9 mouse cellular contexts compared by ENCODE assay signal in genomic region chr19:58395785-58396603, GRCm38 (mm10). TPM values are rescaled to one million over a fixed set of nuclear protein-coding genes. Genes with fewer than 3 reads are reported as not detected.
DNase-seq lines count a peak whose midpoint lies in the region; ATAC-seq and TF ChIP-seq lines count a peak whose summit lies in the region.
"Had no signal": no experiment of that assay in that cellular context is flagged by ENCODE, and none has a peak within 500 bp of the region (broad histone marks: within the 10 kb centered on the region; RNA-seq: fewer than 3 reads in every experiment).

No protein-coding gene starts in this region.

- H3K9me3 ChIP-seq in midbrain, embryonic 12.5 days = no peaks in the 10 kb centered on the region
- no peaks in the 10 kb centered on the region for H3K9me3 ChIP-seq in midbrain, postnatal 0 days (ENCODE audit: low read length)
- H3K9me3 ChIP-seq in liver, embryonic 15.5 days (replicated peaks) = no peaks in the 10 kb centered on the region
- H3K9me3 ChIP-seq: heart, embryonic 13.5 days had no signal

- intact Hi-C loops in left cerebral cortex, postnatal 25 days (cut with DNase I) = no loop called here

- no peaks in the 10 kb centered on the region for H3K27me3 ChIP-seq in midbrain, embryonic 12.5 days
- H3K27me3 ChIP-seq in midbrain, postnatal 0 days (ENCODE audit: insufficient read depth, low read length) = no peaks in the 10 kb centered on the region
- no peaks in the 10 kb centered on the region for H3K27me3 ChIP-seq in liver, embryonic 15.5 days
- H3K27me3 ChIP-seq: heart, embryonic 13.5 days had no signal

- peak overlapping the region; percentile 61 for H3K27ac ChIP-seq in midbrain, embryonic 12.5 days (replicated peaks)
- no peak overlapping the region for H3K27ac ChIP-seq in midbrain, postnatal 0 days (ENCODE audit: low read depth, low read length)
- peak overlapping the region; percentile 78 for H3K27ac ChIP-seq in liver, embryonic 15.5 days (replicated peaks)
- H3K27ac ChIP-seq: heart, embryonic 13.5 days had no signal

- peaks cover 12% of the 10 kb centered on the region for H3K4me1 ChIP-seq in midbrain, embryonic 12.5 days
- peaks cover 4% of the 10 kb centered on the region; the same call in 1 of the 2 replicates for H3K4me1 ChIP-seq in midbrain, postnatal 0 days (ENCODE audit: insufficient read depth, low read length)
- H3K4me1 ChIP-seq in liver, embryonic 15.5 days (replicated peaks) = no peaks in the 10 kb centered on the region

- peak overlapping the region; percentile 8; the same call in 1 of the 2 replicates for H3K4me2 ChIP-seq in midbrain, embryonic 12.5 days (replicated peaks)
- no peak overlapping the region for H3K4me2 ChIP-seq in midbrain, postnatal 0 days (ENCODE audit: low read depth, low read length, poor library complexity, severe bottlenecking)
- H3K4me2 ChIP-seq in liver, embryonic 15.5 days = peak overlapping the region; percentile 39
- H3K4me2 ChIP-seq: heart, embryonic 13.5 days had no signal

- H3K4me3 ChIP-seq in midbrain, embryonic 12.5 days = no peak overlapping the region
- no peak overlapping the region for H3K4me3 ChIP-seq in midbrain, postnatal 0 days (ENCODE audit: low read depth, low read length)
- H3K4me3 ChIP-seq in liver, embryonic 15.5 days (replicated peaks) = no peak overlapping the region
- H3K4me3 ChIP-seq: heart, embryonic 13.5 days had no signal

- H3K9ac ChIP-seq in midbrain, embryonic 12.5 days (replicated peaks) = no peak overlapping the region
- H3K9ac ChIP-seq in midbrain, postnatal 0 days (replicated peaks; ENCODE audit: low read length, poor library complexity, severe bottlenecking) = no peak overlapping the region
- no peak overlapping the region for H3K9ac ChIP-seq in liver, embryonic 15.5 days
- H3K9ac ChIP-seq: heart, embryonic 13.5 days had no signal

- H3K36me3 ChIP-seq in midbrain, embryonic 12.5 days = no peaks in the 10 kb centered on the region
- no peaks in the 10 kb centered on the region for H3K36me3 ChIP-seq in midbrain, postnatal 0 days (ENCODE audit: insufficient read depth, low read length)
- H3K36me3 ChIP-seq in liver, embryonic 15.5 days (replicated peaks) = no peaks in the 10 kb centered on the region
- H3K36me3 ChIP-seq: heart, embryonic 13.5 days had no signal

- peak; percentile 6 for DNase-seq in adrenal gland, adult 2 months
- DNase-seq in adrenal gland, postnatal 14 days = no peak
- DNase-seq in midbrain, postnatal 0 days (ENCODE audit: low spot score) = no peak
- DNase-seq in left cerebral cortex, postnatal 25 days (ENCODE audit: low spot score in 2 of 2) = no peak
- no peak for DNase-seq in layer of hippocampus, adult 9-11 months

- TF ChIP-seq CTCF in midbrain, postnatal 0 days (IDR thresholded peaks at IDR 0.05) = no peak

- 51% methylated on average over 16 of the region's 16 CpGs for WGBS in midbrain, embryonic 12.5 days
- 49% methylated on average over 16 of the region's 16 CpGs for WGBS in midbrain, postnatal 0 days
- 50% methylated on average over 16 of the region's 16 CpGs for WGBS in liver, embryonic 15.5 days (ENCODE audit: insufficient replicate concordance)

- 0 out of 2 replicates have a peak, but pooled peaks have one; percentile 44 for ATAC-seq in midbrain, embryonic 12.5 days (ENCODE audit: low FRiP score, low read depth)
- no peak for ATAC-seq in midbrain, postnatal 0 days (ENCODE audit: low FRiP score)
- peak; percentile 74 for ATAC-seq in liver, embryonic 15.5 days (ENCODE audit: insufficient read depth)
- ATAC-seq in cerebellum, adult (ENCODE audit: insufficient number of reproducible peaks, low FRiP score, low TSS enrichment) = no peak

RNA-seq across cellular contexts. Expression of gene Gfra1, which starts 59.7 kb away (rescaled TPM):
- 1 to 10 TPM; 1.0 to 2.5 TPM for total RNA-seq in adrenal gland, adult 2 months (2021)
- 1.3 and 1.7 TPM in 2 replicates for polyA plus RNA-seq in adrenal gland, adult 2 months (2012; rRNA removed)
- 2.8 and 10.1 TPM in 2 replicates for total RNA-seq in adrenal gland, postnatal 14 days (2021)
- polyA plus RNA-seq in midbrain, embryonic 12.5 days (2016; fragmentation: Nextera tagmentation; extraction: Ambion mirVana) = 36.8 and 39.6 TPM in 2 replicates
- 91.5 and 101 TPM in 2 replicates for total RNA-seq in midbrain, postnatal 0 days (2014; rRNA removed)
- polyA plus RNA-seq in midbrain, postnatal 0 days (2015; fragmentation: Nextera tagmentation; extraction: Ambion mirVana) = 34.4 and 36.2 TPM in 2 replicates
- 6.2 and 6.6 TPM in 2 replicates for polyA plus RNA-seq in liver, embryonic 15.5 days (2015; fragmentation: Nextera tagmentation; extraction: Ambion mirVana)
- total RNA-seq in left cerebral cortex, postnatal 25 days (2021) = 10 to 100 TPM; 30.6 to 40.2 TPM

Comparison
In these comparisons a context has a peak if more than half of its experiments do, and no peak if none do; other contexts are left out.
1. ATAC-seq: peak in midbrain, embryonic 12.5 days (single experiment) and liver, embryonic 15.5 days (single experiment); none in midbrain, postnatal 0 days (single experiment) and cerebellum, adult (single experiment).